In the genomic region with DNA sequence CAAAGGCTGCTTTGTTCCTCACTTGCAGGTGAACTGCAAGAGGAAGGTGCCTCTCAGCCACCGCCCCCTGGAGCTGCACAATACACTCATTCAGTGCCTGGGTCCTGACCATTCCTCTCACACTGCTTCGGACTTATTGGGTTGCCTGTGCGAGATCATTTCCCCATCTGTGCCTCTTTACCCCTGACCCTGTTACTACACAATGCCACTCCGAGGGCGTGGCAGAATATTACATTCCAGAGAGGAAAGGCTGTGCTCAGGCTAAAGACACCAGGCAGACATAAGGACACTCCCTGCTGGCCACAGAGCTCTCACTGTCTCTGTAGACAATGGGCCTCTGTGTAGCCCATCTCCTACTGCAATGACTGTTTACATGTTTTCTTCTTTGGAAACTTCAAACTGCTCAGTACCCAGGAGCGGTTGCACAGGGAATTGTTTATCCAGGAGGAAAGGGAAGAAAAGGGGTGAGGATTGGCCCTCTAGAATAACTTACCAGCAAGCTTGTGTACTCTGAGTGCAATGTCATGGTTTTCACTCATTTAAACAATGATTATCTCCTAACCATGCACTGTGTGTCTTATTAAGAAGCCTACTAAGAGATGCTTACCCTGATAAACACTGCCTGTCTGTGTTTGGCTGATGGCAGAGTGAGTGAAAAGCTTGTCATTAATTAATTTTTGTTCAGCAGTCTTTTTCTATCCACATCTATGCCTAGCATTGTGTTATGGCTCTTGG, we compare ENCODE assay signal across 9 mouse cellular contexts.
DNase-seq lines count a peak whose midpoint lies in the region; ATAC-seq and TF ChIP-seq lines count a peak whose summit lies in the region.
"Had no signal": no experiment of that assay in that cellular context is flagged by ENCODE, and none has a peak within 500 bp of the region (broad histone marks: within the 10 kb centered on the region; RNA-seq: fewer than 3 reads in every experiment).

No protein-coding gene starts in this region.

- no peak overlapping the region for H3K9ac ChIP-seq in hindbrain, postnatal 0 days (replicated peaks; ENCODE audit: low read length)
- H3K9ac ChIP-seq in neural tube, embryonic 14.5 days (replicated peaks; ENCODE audit: low read depth, low read length): no peak overlapping the region
- H3K9ac ChIP-seq: liver, embryonic 15.5 days had no signal

- H3K9me3 ChIP-seq in hindbrain, postnatal 0 days (ENCODE audit: low read length): no peaks in the 10 kb centered on the region
- no peaks in the 10 kb centered on the region for H3K9me3 ChIP-seq in neural tube, embryonic 14.5 days (ENCODE audit: control insufficient read depth, low read length)
- H3K9me3 ChIP-seq: liver, embryonic 15.5 days had no signal

- 19% methylated on average over 6 of the region's 6 CpGs for WGBS in hindbrain, postnatal 0 days
- WGBS in neural tube, embryonic 14.5 days: 26% methylated on average over 6 of the region's 6 CpGs

- H3K4me2 ChIP-seq in hindbrain, postnatal 0 days (ENCODE audit: low read depth, low read length): no peak overlapping the region
- H3K4me2 ChIP-seq in neural tube, embryonic 14.5 days (ENCODE audit: low read depth, low read length): no peak overlapping the region
- H3K4me2 ChIP-seq: liver, embryonic 15.5 days had no signal

- H3K4me1 ChIP-seq in hindbrain, postnatal 0 days (ENCODE audit: insufficient read depth, low read length): 0 out of 2 replicates have a peak, but pooled peaks cover under 1% of the 10 kb centered on the region
- 0 out of 2 replicates have a peak, but pooled peaks cover 3% of the 10 kb centered on the region for H3K4me1 ChIP-seq in neural tube, embryonic 14.5 days (ENCODE audit: control insufficient read depth, insufficient read depth, low read length)
- H3K4me1 ChIP-seq: liver, embryonic 15.5 days had no signal

- no peak overlapping the region for H3K4me3 ChIP-seq in hindbrain, postnatal 0 days (ENCODE audit: low read length)
- H3K4me3 ChIP-seq in neural tube, embryonic 14.5 days (ENCODE audit: low read depth, low read length): no peak overlapping the region
- H3K4me3 ChIP-seq: liver, embryonic 15.5 days had no signal

- H3K27me3 ChIP-seq in hindbrain, postnatal 0 days (ENCODE audit: insufficient read depth, low read length): no peaks in the 10 kb centered on the region
- no peaks in the 10 kb centered on the region for H3K27me3 ChIP-seq in neural tube, embryonic 14.5 days (ENCODE audit: control insufficient read depth, insufficient read depth, low read length)
- H3K27me3 ChIP-seq: liver, embryonic 15.5 days had no signal

- no peaks in the 10 kb centered on the region for H3K36me3 ChIP-seq in hindbrain, postnatal 0 days (ENCODE audit: insufficient read depth, low read length)
- H3K36me3 ChIP-seq in neural tube, embryonic 14.5 days (ENCODE audit: control insufficient read depth, insufficient read depth, low read length): no peaks in the 10 kb centered on the region
- H3K36me3 ChIP-seq: liver, embryonic 15.5 days had no signal

- peak; percentile 79 for ATAC-seq in hindbrain, postnatal 0 days
- peak; percentile 49; the same call in 1 of the 2 replicates for ATAC-seq in neural tube, embryonic 14.5 days (ENCODE audit: low read depth)

- DNase-seq in layer of hippocampus, postnatal 36 days: peak; percentile 6 to 7
- no peak for DNase-seq in layer of hippocampus, postnatal 25 days (ENCODE audit: extremely low spot score in 1 of 2, low spot score in 1 of 2)
- DNase-seq in embryo, embryonic 10 days (ENCODE audit: low spot score): peak; percentile 68
- no peak for DNase-seq in hindbrain, postnatal 0 days (ENCODE audit: low spot score)
- DNase-seq in thymus, postnatal 36 days: no peak
- DNase-seq in testis, postnatal 14 days (ENCODE audit: low spot score): no peak
- DNase-seq in adrenal gland, postnatal 36 days: no peak

- H3K27ac ChIP-seq in hindbrain, postnatal 0 days: no peak overlapping the region
- no peak overlapping the region for H3K27ac ChIP-seq in neural tube, embryonic 14.5 days (ENCODE audit: low read depth, low read length)
- H3K27ac ChIP-seq: liver, embryonic 15.5 days had no signal

- no peak for TF ChIP-seq CTCF in hindbrain, postnatal 0 days (IDR thresholded peaks at IDR 0.05; ENCODE audit: low read depth)

Comparison
In these comparisons a context has a peak if more than half of its experiments do, and no peak if none do; other contexts are left out.
1. DNase-seq: peak in layer of hippocampus, postnatal 36 days (2 of 2) and embryo, embryonic 10 days (single experiment); none in layer of hippocampus, postnatal 25 days (0 of 2), hindbrain, postnatal 0 days (single experiment), thymus, postnatal 36 days (0 of 2), testis, postnatal 14 days (single experiment) and adrenal gland, postnatal 36 days (0 of 2).